Mouse (Mus musculus) ES-E14 (cell line): ENCODE results near the gene Ly6g6c. TPM values are rescaled to one million over a fixed set of nuclear protein-coding genes. Genes with fewer than 3 reads are reported as not detected.

Experiments used
- DNase-seq: peaks from one replicate; pipeline ENCODE4 v3.0.0-alpha.2; 2013; ENCODE audit warnings: low read depth, low spot score
- H3K27ac ChIP-seq: 2 replicates; pipeline ENCODE4 v1.5.1; 2012; ENCODE audit warnings: low read depth, mild to moderate bottlenecking, low read length, moderate library complexity, mixed read lengths; ENCODE audit not compliant: poor library complexity, insufficient read depth, severe bottlenecking
- H3K36me3 ChIP-seq: 2 replicates; pipeline ENCODE4 v1.6.1; 2012; ENCODE audit warnings: mild to moderate bottlenecking, low read length, moderate library complexity, mixed read lengths; ENCODE audit not compliant: control insufficient read depth, poor library complexity, insufficient read depth, severe bottlenecking
- H3K4me1 ChIP-seq, 2 experiments: fragments of 150-350 bp in 1 of 2; sonication (generic) in 1 of 2; 2 replicates each; pipeline ENCODE4 v1.6.1; 2012; ENCODE audit warnings: low read length in 2 of 2, mild to moderate bottlenecking in 1 of 2, mixed read lengths in 1 of 2; ENCODE audit not compliant: control insufficient read depth in 2 of 2, insufficient read depth in 2 of 2, poor library complexity in 1 of 2
- H3K4me3 ChIP-seq, 2 experiments: fragments of 150-350 bp in 1 of 2; sonication (generic) in 1 of 2; 2 replicates each; pipeline ENCODE4 v1.5.1; 2012; ENCODE audit warnings: low read length in 2 of 2, low read depth in 1 of 2, mild to moderate bottlenecking in 1 of 2, mixed read lengths in 1 of 2; ENCODE audit not compliant: insufficient read depth in 1 of 2, poor library complexity in 1 of 2, severe bottlenecking in 1 of 2
- H3K9ac ChIP-seq: 2 replicates; pipeline ENCODE4 v1.6.1; 2012; ENCODE audit warnings: low read depth, mild to moderate bottlenecking, low read length, mixed read lengths; ENCODE audit not compliant: poor library complexity, insufficient read depth, severe bottlenecking
- H3K9me3 ChIP-seq: fragments of 150-350 bp; sonication (generic); 2 replicates; pipeline ENCODE4 v1.6.1; 2012; ENCODE audit warnings: low read depth, mild to moderate bottlenecking, low read length; ENCODE audit not compliant: control insufficient read depth, insufficient read depth
- CHD2 ChIP-seq: IDR thresholded peaks from 2 replicates; pipeline ENCODE4 v1.6.1; 2014; ENCODE audit warnings: mild to moderate bottlenecking, low read depth, low read length, inconsistent platforms
- HCFC1 ChIP-seq: IDR thresholded peaks from 2 replicates; pipeline ENCODE4 v1.6.1; 2012; ENCODE audit warnings: low read length, inconsistent platforms, borderline replicate concordance; ENCODE audit not compliant: insufficient read depth
- MAFK ChIP-seq: IDR thresholded peaks from 2 replicates; pipeline ENCODE4 v1.6.1; 2014; ENCODE audit warnings: mild to moderate bottlenecking, low read depth, low read length, inconsistent platforms; ENCODE audit not compliant: insufficient read depth
- ZC3H11A ChIP-seq: IDR thresholded peaks from 2 replicates; pipeline ENCODE4 v1.6.1; 2012; ENCODE audit warnings: low read depth, mild to moderate bottlenecking, inconsistent platforms, low read length, borderline replicate concordance
- ZNF384 ChIP-seq: IDR thresholded peaks from 2 replicates; pipeline ENCODE4 v1.6.1; 2012; ENCODE audit warnings: low read depth, low read length, inconsistent platforms
- in situ Hi-C, 2 experiments: fragments of 600-800 bp; cut with MboI; formaldehyde crosslinking; loops; one replicate each; pipeline ENCODE4 v1.15.1; 2025; ENCODE audit warnings: low sequenced_read_pairs in 2 of 2, inconsistent platforms in 1 of 2; ENCODE audit not compliant: unreplicated experiment in 2 of 2
- total RNA-seq: library from RNA; depleted of rRNA; stranded (reverse); fragments of 300-350 nt; gene quantifications from 2 replicates; pipeline ENCODE4 v1.2.3, GENCODE M21; 2012

Gene Ly6g6c
- total RNA-seq, 1 experiment = not detected

- Histone ChIP-seq H3K9ac (peak overlapping the region; percentile 52), H3K27ac (no peak overlapping the region), H3K4me1 (peaks cover 16 to 20% of the 10 kb centered on the region in 2 experiments), H3K36me3 (no peaks in the 10 kb centered on the region), H3K9me3 (no peaks in the 10 kb centered on the region), H3K4me3 (peak overlapping the region; percentile 16 to 57)
- no peak for DNase-seq
- no peak for TF ChIP-seq ZC3H11A
- no peak for TF ChIP-seq CHD2
- TF ChIP-seq HCFC1 = no peak
- TF ChIP-seq MAFK = no peak
- no peak for TF ChIP-seq ZNF384
- in situ Hi-C loops = no loop called here
Measured at GRCm38 (mm10) chr17:35074097-35074496, 8.9 kb downstream of the Ly6g6c start.

- in situ Hi-C loops = no loop called here
- H3K27ac ChIP-seq = peak within 1 kb of the TSS; percentile 90
- H3K36me3 ChIP-seq = no peaks in the 10 kb centered on the region
- peak; percentile 43 for DNase-seq
- H3K9ac ChIP-seq = peak within 1 kb of the TSS; percentile 61
- peaks cover 15 to 17% of the 10 kb centered on the region in 2 experiments for H3K4me1 ChIP-seq
- TF ChIP-seq HCFC1 (0 out of 2 replicates have a peak, but pooled peaks have one; percentile 28), ZC3H11A (no peak), CHD2 (no peak), ZNF384 (0 out of 2 replicates have a peak, but pooled peaks have one; percentile 49), MAFK (no peak)
- H3K4me3 ChIP-seq = peak within 1 kb of the TSS; percentile 52 to 54
- no peaks in the 10 kb centered on the region for H3K9me3 ChIP-seq
Measured at GRCm38 (mm10) chr17:35076507-35077176, 11.5 kb downstream of the Ly6g6c start, which contains the start of gene Ly6g6e. TSS of gene Ly6g6e (plus strand) at chr17:35076902.

DNA sequence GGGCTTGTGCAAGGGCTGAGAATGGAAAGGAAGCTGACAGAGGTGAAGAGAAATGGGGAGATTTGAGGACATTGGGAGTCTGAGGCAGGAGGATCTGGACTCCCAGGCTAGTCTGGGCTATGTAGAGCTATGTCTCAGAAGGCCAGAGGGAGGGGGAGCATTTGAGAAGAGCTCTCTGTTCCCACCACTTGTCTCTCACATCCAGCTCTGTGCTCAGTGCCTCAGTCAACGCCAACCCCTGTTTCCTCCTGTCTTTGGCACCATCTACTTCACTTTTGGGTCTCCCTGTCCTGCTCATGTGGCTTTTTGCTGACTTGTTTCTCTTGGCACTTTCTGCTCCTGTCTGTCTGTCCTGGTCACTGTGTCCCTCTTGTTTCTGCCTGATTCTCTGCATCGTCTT, 12.1 kb downstream of the Ly6g6c start:
- H3K4me1 ChIP-seq = peaks cover 11 to 17% of the 10 kb centered on the region in 2 experiments
- no peaks in the 10 kb centered on the region for H3K36me3 ChIP-seq
- in situ Hi-C loops = no loop called here
- H3K27ac ChIP-seq = peak overlapping the region; percentile 90
- H3K4me3 ChIP-seq = peak overlapping the region; percentile 52 to 54
- TF ChIP-seq CHD2 (no peak), ZNF384 (no peak), HCFC1 (no peak), MAFK (no peak), ZC3H11A (no peak)
- no peak for DNase-seq
- H3K9ac ChIP-seq = peak overlapping the region; percentile 18; the same call in 1 of the 2 replicates
- no peaks in the 10 kb centered on the region for H3K9me3 ChIP-seq

DNA sequence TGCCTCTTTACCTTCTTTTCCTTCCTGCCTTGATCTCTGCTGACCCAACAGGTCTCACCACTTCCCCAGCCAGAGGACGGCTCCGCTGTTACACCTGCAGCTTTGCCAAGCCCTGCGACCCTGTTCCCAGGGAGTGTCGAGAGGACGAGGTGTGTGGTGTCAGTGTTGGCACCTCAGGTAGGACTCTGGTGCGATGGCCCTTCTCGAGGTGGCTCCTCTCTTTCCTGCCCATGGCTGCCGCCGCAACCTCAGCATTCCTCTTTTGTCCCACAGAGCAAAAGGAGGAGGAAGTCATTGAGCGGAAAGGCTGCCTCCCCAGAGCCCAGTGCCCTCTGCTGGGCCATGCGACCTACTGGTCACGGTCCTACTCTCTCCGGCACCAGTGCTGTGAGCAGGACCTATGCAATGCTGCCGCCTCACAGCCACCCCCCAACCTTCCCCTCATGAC, 12.6 kb downstream of the Ly6g6c start, which contains the start of gene Ly6g6d:
Ly6g6d (minus strand) TSS at position 280 of the 448 bp plus-strand sequence.
- DNase-seq = no peak
- H3K27ac ChIP-seq = peak within 1 kb of the TSS; percentile 90

More for the DNA sequence above, 12.6 kb downstream of the Ly6g6c start, which contains the start of gene Ly6g6d:
- Histone ChIP-seq H3K4me3 (peak within 1 kb of the TSS; percentile 52 to 54), H3K36me3 (no peaks in the 10 kb centered on the region), H3K9me3 (no peaks in the 10 kb centered on the region), H3K9ac (peak within 1 kb of the TSS; percentile 61), H3K4me1 (peaks cover 11 to 17% of the 10 kb centered on the region in 2 experiments)
- in situ Hi-C loops = no loop called here
- TF ChIP-seq ZNF384 (no peak), ZC3H11A (no peak), MAFK (no peak), HCFC1 (no peak), CHD2 (no peak)
